Mouse (Mus musculus): ENCODE results near the gene Tcf7l1. TPM values are rescaled to one million over a fixed set of nuclear protein-coding genes. Genes with fewer than 3 reads are reported as not detected.
A peak's percentile ranks its signal among the peaks of the same experiment; 100 is the strongest.

Gene Tcf7l1
- polyA plus RNA-seq, 1 experiment from 2014 or later, result 7.2 TPM

- no peak for ATAC-seq (ENCODE audit: low FRiP score, low read depth)
- WGBS, result 83% methylated on average over 7 of the region's 7 CpGs
- H3K9ac ChIP-seq, result no peak overlapping the region
Measured at GRCm38 (mm10) chr6:72626391-72626790, 162.7 kb downstream of the Tcf7l1 start.

GRCm38 (mm10) chr6:72623661-72624402 is 165.2 kb downstream of the Tcf7l1 start:
- H3K9ac ChIP-seq, result no peak overlapping the region

More at GRCm38 (mm10) chr6:72626391-72626790, 162.7 kb downstream of the Tcf7l1 start:
- H3K27ac ChIP-seq (replicated peaks), result no peak overlapping the region
- no peaks in the 10 kb centered on the region for H3K9me3 ChIP-seq
- no peaks in the 10 kb centered on the region for H3K27me3 ChIP-seq
- H3K4me2 ChIP-seq, result no peak overlapping the region
- H3K4me3 ChIP-seq, result no peak overlapping the region
- H3K36me3 ChIP-seq, result no peaks in the 10 kb centered on the region
- no peaks in the 10 kb centered on the region for H3K4me1 ChIP-seq (replicated peaks)

GRCm38 (mm10) chr6:72622917-72623316 is 166.1 kb downstream of the Tcf7l1 start:
- Histone ChIP-seq H3K27ac (replicated peaks) (no peak overlapping the region), H3K9me3 (no peaks in the 10 kb centered on the region), H3K4me3 (no peak overlapping the region), H3K4me2 (no peak overlapping the region), H3K36me3 (no peaks in the 10 kb centered on the region), H3K27me3 (no peaks in the 10 kb centered on the region), H3K9ac (no peak overlapping the region), H3K4me1 (replicated peaks) (no peaks in the 10 kb centered on the region)
- no peak for ATAC-seq (ENCODE audit: low FRiP score, low read depth)
- 37% methylated on average over 3 of the region's 3 CpGs for WGBS

More at GRCm38 (mm10) chr6:72623661-72624402, 165.2 kb downstream of the Tcf7l1 start:
- no peak overlapping the region for H3K4me3 ChIP-seq
- ATAC-seq (ENCODE audit: low FRiP score, low read depth), result no peak
- no peak overlapping the region for H3K4me2 ChIP-seq
- H3K9me3 ChIP-seq, result no peaks in the 10 kb centered on the region
- no peaks in the 10 kb centered on the region for H3K36me3 ChIP-seq
- no peaks in the 10 kb centered on the region for H3K4me1 ChIP-seq (replicated peaks)
- H3K27me3 ChIP-seq, result no peaks in the 10 kb centered on the region
- 93% methylated on average over 8 of the region's 8 CpGs for WGBS
- H3K27ac ChIP-seq (replicated peaks), result no peak overlapping the region

- Histone ChIP-seq H3K9me3 (no peaks in the 10 kb centered on the region), H3K4me2 (no peak overlapping the region), H3K36me3 (no peaks in the 10 kb centered on the region), H3K4me3 (no peak overlapping the region), H3K4me1 (replicated peaks) (peaks cover 9% of the 10 kb centered on the region), H3K9ac (no peak overlapping the region), H3K27me3 (no peaks in the 10 kb centered on the region), H3K27ac (replicated peaks) (no peak overlapping the region)
- WGBS, result 88% methylated on average over 5 of the region's 5 CpGs
- no peak for ATAC-seq (ENCODE audit: low FRiP score, low read depth)
Measured at GRCm38 (mm10) chr6:72620920-72621319, 168.1 kb downstream of the Tcf7l1 start.

DNA sequence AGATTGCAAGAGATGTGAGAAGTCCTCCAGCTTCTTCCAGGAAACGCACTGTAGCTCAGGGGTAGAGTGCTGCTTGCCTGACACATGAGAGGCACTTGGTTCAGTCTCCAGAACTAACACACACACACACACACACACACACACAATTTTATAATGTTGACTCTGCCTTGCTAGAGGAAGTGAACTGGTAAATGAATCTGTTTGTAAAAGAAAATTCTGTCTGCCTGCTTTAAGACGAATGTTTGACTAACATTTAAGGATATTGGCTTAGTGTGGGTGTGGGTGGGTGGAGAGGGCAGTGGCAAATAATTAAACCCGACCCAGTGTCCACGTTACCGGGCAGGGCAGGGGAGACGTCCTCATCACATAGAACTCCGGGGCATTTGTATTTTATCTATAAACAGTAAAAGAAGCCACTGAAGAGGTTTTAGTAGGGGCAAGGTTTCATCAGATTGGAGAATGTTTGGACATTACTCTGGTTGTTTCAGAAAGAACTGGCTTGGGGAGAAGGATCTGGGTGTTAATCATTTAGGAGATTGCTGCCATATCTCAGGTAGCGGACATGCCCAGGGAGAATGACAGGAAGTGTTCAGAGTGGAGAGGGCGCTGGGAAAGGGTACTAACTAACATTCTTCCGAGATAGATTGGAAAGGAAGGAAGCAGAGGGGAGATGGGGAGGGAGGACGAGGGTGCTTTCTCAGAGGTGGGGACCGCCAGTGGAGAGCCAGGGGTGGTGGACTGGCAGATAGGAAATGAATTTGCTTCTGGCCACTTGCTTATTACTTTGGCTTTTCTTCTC is 169.1 kb downstream of the Tcf7l1 start:
- no peak overlapping the region for H3K9ac ChIP-seq
- peaks cover 19% of the 10 kb centered on the region for H3K4me1 ChIP-seq (replicated peaks)
- H3K4me3 ChIP-seq, result no peak overlapping the region
- no peak for ATAC-seq (ENCODE audit: low FRiP score, low read depth)
- no peaks in the 10 kb centered on the region for H3K36me3 ChIP-seq
- H3K4me2 ChIP-seq, result no peak overlapping the region
- H3K27ac ChIP-seq (replicated peaks), result no peak overlapping the region
- H3K27me3 ChIP-seq, result no peaks in the 10 kb centered on the region
- no peaks in the 10 kb centered on the region for H3K9me3 ChIP-seq
- 57% methylated on average over 12 of the region's 12 CpGs for WGBS

DNA sequence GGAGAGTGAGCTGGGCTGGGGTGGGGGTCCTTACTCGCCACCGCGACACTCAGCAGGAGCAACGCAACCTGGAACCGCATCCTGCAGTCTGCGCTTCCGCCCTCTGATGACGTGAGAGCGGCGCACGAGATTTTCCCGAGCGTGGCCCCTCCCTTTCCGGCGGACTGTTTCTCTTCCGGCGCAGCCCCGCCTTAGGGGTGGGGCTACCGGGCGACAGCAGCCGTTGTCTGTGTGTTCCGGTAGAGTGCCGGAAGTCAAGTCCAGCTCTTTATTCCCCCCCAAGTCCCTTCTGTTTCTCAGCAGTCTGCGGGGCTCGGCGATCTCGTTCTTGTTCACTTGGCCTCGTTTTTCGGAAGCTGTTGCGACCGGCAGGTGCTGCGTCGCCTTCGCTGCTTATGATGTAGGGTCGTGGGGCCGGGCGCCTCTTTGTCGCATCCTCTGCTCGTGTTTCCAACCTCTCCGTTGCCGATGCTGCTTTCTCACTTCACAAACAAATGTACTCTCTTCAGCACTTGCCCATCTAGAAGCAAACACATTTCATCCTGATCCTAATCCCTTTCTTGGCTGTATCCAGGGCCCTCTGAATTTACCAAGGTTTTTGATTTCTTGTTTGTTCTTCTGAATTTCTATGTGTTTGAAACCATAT is 172.3 kb downstream of the Tcf7l1 start, which contains the start of gene Tgoln1:
Tgoln1 (minus strand) TSS at position 358 of the 646 bp plus-strand sequence.
- H3K4me1 ChIP-seq (replicated peaks), result peaks cover 37% of the 10 kb centered on the region
- peak within 1 kb of the TSS; percentile 87 for H3K27ac ChIP-seq (replicated peaks)
- H3K9ac ChIP-seq, result peak within 1 kb of the TSS; percentile 76
- under 1% methylated on average over 40 of the region's 41 CpGs for WGBS
- peaks cover 15% of the 10 kb centered on the region for H3K36me3 ChIP-seq
- H3K4me2 ChIP-seq, result peak within 1 kb of the TSS; percentile 75
- no peaks in the 10 kb centered on the region for H3K9me3 ChIP-seq
- H3K27me3 ChIP-seq, result no peaks in the 10 kb centered on the region
- peak within 1 kb of the TSS; percentile 64 for H3K4me3 ChIP-seq
- peak; percentile 99 for ATAC-seq (ENCODE audit: low FRiP score, low read depth)

- Histone ChIP-seq H3K36me3 (peaks cover 25% of the 10 kb centered on the region), H3K4me3 (peak overlapping the region; percentile 64), H3K9ac (peak overlapping the region; percentile 66), H3K4me1 (replicated peaks) (peaks cover 37% of the 10 kb centered on the region), H3K9me3 (no peaks in the 10 kb centered on the region), H3K4me2 (peak overlapping the region; percentile 75), H3K27me3 (no peaks in the 10 kb centered on the region), H3K27ac (replicated peaks) (peak overlapping the region; percentile 87)
- WGBS, result 29% methylated on average over 25 of the region's 25 CpGs
- ATAC-seq (ENCODE audit: low FRiP score, low read depth), result 0 out of 2 replicates have a peak, but pooled peaks have one; percentile 6
Measured at GRCm38 (mm10) chr6:72615561-72616375, 173.3 kb downstream of the Tcf7l1 start.

DNA sequence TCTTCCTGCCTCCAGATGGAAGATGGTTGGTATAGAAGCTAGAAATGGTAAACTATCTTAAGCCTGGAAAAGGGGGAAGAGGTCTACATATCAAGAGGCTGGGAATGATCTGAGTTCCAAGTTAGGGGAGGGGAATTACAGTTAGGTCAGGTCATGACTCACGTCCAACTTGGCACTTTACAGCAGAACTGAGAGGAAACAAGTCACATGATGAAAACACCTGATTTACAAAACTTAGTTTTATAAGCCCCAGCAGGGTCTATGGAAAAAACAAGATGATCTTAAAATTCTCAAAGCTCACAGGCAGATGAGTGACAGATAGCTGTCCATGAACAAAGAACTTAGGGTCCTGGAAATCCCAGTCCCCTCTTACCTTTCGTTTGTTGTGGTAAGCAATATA is 173.9 kb downstream of the Tcf7l1 start:
- peaks cover 32% of the 10 kb centered on the region for H3K36me3 ChIP-seq
- no peak for ATAC-seq (ENCODE audit: low FRiP score, low read depth)
- peak overlapping the region; percentile 64 for H3K4me3 ChIP-seq
- H3K9me3 ChIP-seq, result no peaks in the 10 kb centered on the region
- peak overlapping the region; percentile 75 for H3K4me2 ChIP-seq
- H3K4me1 ChIP-seq (replicated peaks), result peaks cover 37% of the 10 kb centered on the region
- H3K9ac ChIP-seq, result peak overlapping the region; percentile 19; the same call in 1 of the 2 replicates
- no peaks in the 10 kb centered on the region for H3K27me3 ChIP-seq
- H3K27ac ChIP-seq (replicated peaks), result no peak overlapping the region
- WGBS, result 80% methylated on average over 2 of the region's 2 CpGs

DNA sequence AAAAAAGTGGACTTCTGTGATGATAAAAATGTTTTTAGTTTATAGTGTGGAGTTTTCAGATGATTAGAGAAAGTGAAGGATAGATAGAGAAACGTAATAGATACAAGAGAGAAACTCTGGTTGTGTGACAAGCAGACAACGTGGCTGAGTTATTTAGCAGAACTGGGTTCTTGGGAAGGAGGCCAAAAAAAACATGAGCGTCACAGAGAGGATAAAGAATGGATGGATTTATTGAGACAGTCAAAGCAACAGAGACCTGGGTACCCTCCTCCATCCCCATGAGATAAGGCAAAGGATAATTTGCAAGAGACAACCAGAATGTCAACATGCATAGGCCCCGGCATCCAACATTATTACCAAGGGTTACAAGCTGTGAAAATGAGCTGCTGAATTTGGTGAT is 178.8 kb downstream of the Tcf7l1 start:
- Histone ChIP-seq H3K4me2 (no peak overlapping the region), H3K4me1 (replicated peaks) (peaks cover 21% of the 10 kb centered on the region), H3K9ac (no peak overlapping the region), H3K27ac (replicated peaks) (no peak overlapping the region), H3K36me3 (peaks cover 69% of the 10 kb centered on the region), H3K9me3 (no peaks in the 10 kb centered on the region), H3K4me3 (no peak overlapping the region), H3K27me3 (no peaks in the 10 kb centered on the region)
- no peak for ATAC-seq (ENCODE audit: low FRiP score, low read depth)
- 88% methylated on average over 4 of the region's 4 CpGs for WGBS

DNA sequence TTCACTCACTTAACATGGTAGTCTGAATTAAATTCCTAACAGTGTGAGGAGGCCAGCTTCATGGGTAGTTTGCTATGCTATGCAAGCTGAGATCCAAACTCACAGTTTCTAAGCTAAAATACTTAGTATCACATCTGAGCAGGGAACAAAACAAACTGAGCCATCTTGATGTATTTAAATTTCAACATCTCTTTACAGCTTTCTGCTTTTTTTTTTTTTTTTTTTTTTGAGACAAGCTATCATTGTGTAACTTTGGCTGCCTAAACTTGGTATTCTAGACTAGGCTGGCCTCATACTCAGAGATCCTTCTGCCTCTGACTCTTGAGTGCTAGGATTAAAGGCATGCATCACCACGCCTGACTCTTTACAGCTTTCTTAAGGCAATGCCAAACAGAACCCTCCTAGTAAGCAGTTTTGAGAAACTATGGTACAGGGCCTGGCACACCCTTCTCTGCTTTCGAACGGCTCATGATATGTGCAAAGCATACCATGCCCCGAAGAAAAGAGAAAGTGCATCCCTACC is 180.3 kb downstream of the Tcf7l1 start:
- Histone ChIP-seq H3K4me2 (no peak overlapping the region), H3K4me3 (no peak overlapping the region), H3K9me3 (no peaks in the 10 kb centered on the region), H3K27ac (replicated peaks) (no peak overlapping the region), H3K27me3 (no peaks in the 10 kb centered on the region), H3K36me3 (peaks cover 72% of the 10 kb centered on the region), H3K9ac (no peak overlapping the region), H3K4me1 (replicated peaks) (peaks cover 5% of the 10 kb centered on the region)
- WGBS, result 92% methylated on average over 4 of the region's 4 CpGs
- ATAC-seq (ENCODE audit: low FRiP score, low read depth), result no peak

GRCm38 (mm10) chr6:72607676-72608075 is 181.4 kb downstream of the Tcf7l1 start:
- H3K27ac ChIP-seq (replicated peaks), result no peak overlapping the region
- H3K9me3 ChIP-seq, result no peaks in the 10 kb centered on the region
- no peak overlapping the region for H3K4me3 ChIP-seq
- H3K4me2 ChIP-seq, result no peak overlapping the region
- 90% methylated on average over 5 of the region's 5 CpGs for WGBS
- no peaks in the 10 kb centered on the region for H3K4me1 ChIP-seq (replicated peaks)
- peaks cover 64% of the 10 kb centered on the region for H3K36me3 ChIP-seq
- no peaks in the 10 kb centered on the region for H3K27me3 ChIP-seq
- ATAC-seq (ENCODE audit: low FRiP score, low read depth), result no peak
- H3K9ac ChIP-seq, result no peak overlapping the region
